Mouse (Mus musculus): ENCODE measurements at regions not wholly inside any gene's neighbourhood (a gene's known extent, or its start where the extent isn't known, plus 50 kb on each side); places are given as distances from the start of the nearest gene placed in this dataset.

DNA sequence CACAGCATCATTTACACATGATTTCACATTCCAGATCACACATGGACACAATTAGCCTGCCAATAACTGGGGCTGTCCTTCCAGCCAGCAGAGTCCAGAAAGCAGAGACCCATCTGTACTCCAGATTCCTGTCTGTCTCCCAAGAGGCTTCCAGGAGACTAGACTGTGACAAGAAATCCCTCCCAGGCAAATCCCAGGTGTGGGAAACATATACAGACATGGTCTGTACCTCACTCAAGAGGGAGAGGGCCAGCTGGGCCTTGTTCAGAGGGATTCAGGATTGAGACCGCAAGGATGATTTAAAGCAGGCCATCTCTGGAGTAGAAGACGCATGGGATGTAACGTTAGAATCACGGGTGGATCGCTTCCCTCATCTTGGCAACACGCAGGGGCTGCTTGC is 182.7 kb upstream of the Prr30 start:
- DNase-seq (ENCODE audit: low read depth) = no peak

DNA sequence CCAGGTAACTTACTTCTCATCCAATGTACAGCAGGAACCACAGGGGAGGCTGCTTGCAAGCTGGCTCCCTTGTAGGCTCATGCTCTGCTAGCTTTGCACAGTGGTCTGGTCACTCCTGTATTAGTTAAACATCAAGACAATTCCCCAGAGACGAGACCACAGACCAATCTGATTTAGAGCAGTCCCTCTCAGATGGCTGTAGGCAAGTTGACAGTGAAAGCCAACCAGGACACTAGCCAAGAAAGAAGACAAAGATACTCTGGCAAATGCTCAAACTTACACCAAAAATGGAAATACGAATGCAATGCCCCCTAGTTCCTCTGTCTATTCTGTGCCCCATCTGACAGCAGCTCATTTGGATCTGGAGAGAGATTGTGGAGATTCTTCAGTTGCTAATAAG is 181.8 kb upstream of the Prr30 start:
- DNase-seq (ENCODE audit: low read depth) = no peak

- no peak for DNase-seq (ENCODE audit: low read depth)
Observed at GRCm38 (mm10) chr14:101379663-101380006, 179.5 kb upstream of the Prr30 start.

DNA sequence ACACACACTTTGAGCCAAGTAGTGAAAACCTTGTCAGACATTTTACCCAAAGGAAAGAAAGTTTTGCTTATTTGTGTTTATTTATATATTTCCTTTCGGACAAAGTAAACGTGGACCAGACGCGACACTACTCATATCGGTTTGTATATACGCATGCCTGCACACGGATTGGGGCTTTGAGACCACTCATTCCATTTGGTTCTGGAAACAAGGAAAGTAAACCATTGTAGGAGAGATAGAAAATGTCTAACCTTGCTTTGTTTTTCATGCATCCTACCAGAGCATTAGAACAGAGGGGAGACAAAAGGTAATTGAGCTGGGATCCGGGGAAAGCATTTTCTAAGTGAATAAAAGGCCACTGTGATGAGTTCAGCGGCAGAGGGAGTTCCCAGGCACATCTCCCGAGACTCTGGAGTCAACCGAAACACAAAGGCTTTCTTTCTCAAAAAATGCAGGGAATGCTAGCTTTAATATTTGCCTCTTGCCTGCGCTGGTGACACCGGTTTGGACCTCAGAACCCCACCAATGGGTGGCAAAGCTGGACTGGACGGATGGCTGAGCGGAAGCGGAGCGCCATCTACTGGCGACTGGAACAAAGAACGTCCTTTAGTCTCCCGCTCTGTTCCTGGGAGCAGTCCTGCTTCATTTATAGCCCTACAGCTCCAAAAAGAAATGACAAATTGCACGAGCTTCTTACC is 179.0 kb upstream of the Prr30 start:
- DNase-seq (ENCODE audit: low read depth) = peak; percentile 6

DNA sequence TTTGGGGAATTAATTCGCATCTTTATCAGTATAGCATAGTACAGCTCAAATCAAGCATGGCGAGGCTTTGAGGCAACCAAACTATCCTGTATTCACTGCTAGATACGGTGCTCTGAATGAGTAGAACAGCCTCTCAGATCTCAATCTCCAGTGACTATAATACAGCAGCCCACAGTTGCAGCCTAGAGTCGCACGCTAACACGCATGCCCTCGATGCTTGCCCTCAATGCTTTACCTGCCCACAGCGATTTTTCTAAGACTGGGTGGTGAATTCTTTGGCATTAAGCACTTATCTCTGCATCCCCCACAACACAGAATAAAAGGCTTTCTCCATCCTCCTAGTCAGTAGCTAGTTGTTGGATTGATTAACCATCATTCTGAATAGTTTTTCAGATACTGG is 178.4 kb upstream of the Prr30 start:
- no peak for DNase-seq (ENCODE audit: low read depth)

DNA sequence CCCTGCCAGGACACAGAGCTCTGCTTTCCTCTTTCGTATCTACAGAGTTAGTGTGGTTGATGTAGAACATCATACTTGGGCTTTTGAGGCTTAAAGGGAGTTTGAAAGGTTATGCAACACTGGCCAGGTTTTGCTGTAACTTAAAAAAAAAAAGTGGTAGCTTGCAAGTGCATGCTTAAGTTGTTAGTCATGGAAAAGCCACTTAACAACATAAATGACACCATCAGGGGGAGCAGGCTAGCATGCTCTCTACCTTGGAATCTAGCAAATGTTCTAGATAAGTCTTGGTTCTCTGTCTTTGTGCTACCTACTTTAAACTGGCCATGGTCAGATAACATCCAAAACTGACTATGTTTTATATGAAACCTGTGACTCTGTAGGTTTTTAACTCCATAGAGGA is 176.6 kb upstream of the Prr30 start:
- no peak for DNase-seq (ENCODE audit: low read depth)

- DNase-seq (ENCODE audit: low read depth) = no peak
Observed at GRCm38 (mm10) chr14:101375833-101376232, 175.7 kb upstream of the Prr30 start.

- DNase-seq (ENCODE audit: low read depth) = no peak
Observed at GRCm38 (mm10) chr14:101373864-101374263, 173.7 kb upstream of the Prr30 start.

- no peak for DNase-seq (ENCODE audit: low read depth)
Observed at GRCm38 (mm10) chr14:101359860-101360259, 159.7 kb upstream of the Prr30 start.

DNA sequence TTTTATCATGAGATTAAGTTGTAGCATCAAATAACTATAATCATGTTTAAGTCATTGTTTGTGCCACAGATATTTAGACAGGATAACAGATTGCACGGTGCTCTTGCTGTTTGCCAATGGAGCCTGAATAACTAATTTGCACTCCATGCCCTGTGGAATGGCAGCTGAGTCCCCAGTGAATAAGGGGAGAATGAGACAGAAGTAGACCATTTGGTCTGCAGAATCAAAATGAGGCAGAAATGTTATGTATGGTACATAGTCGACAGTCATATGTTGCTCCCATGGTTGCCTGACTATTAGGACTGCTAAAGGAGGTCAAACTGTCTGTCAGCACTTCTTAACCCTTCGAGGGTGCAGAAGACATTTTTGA is 152.9 kb upstream of the Prr30 start:
- DNase-seq (ENCODE audit: low read depth) = no peak

- no peak for DNase-seq (ENCODE audit: low read depth)
Observed at GRCm38 (mm10) chr14:101352046-101353008, 152.2 kb upstream of the Prr30 start.

GRCm38 (mm10) chr14:101340331-101340730 is 140.2 kb upstream of the Prr30 start:
- DNase-seq (ENCODE audit: low read depth) = no peak

DNA sequence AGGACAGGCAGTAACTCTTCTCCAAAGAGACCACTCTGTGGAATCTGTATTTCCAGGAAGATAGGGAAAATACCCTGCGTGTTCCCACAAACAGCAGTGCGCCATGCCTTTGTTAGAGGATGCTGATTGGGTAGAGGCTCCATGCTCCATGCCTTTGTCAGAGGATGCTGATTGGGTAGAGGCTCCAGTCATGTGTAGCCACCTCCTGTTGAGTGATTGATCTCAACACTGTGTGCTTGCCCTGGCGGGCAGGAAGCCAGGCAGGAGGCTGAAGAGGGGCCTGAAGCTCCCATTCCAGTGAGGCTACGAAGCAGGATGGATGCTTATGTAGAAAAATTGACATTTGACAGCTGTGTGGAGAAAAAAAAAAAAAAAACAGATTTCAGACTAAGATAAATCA is 131.9 kb upstream of the Prr30 start:
- DNase-seq (ENCODE audit: low read depth) = no peak

DNA sequence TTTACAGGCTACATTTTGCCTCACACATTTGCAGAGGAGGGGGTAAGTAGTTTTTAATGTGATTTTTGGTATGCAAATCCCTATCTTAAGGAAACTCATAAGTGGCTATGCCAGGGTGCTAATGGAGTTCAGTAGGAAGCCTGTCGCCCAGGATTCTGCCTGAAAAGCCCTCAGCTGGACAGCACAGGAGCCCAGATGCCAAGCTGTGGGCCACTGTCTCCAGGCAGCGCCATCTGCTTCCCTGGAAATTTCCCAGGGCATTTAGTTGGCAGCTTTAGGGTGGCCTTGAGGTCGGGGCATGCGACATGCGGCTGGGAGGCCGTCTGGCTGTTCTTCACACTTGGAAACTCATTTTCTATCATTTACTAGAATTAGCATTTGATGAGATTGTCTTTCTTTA is 127.3 kb upstream of the Prr30 start:
- DNase-seq (ENCODE audit: low read depth) = no peak

DNA sequence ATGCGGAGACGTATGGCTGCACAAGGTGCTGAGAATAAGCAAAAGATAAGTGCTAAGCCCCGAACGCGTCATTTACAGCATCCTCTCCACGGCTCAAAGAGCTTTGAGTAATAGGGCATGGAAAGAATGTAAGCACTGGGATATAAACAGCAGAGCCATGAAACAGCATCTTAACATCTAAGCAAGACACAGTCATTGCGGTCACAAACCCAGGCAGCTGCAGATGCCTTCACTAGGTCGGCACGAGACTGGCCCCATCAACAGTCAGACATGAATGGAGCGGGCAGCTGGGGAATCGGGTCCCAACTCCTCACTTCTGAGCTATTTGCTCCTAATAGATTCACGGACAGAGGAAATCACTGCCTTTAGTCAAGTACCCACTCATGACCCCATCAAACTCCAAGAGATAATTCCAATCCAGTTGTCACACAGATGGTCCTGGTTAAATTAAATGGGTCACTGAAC is 126.4 kb upstream of the Prr30 start:
- no peak for DNase-seq (ENCODE audit: low read depth)

DNA sequence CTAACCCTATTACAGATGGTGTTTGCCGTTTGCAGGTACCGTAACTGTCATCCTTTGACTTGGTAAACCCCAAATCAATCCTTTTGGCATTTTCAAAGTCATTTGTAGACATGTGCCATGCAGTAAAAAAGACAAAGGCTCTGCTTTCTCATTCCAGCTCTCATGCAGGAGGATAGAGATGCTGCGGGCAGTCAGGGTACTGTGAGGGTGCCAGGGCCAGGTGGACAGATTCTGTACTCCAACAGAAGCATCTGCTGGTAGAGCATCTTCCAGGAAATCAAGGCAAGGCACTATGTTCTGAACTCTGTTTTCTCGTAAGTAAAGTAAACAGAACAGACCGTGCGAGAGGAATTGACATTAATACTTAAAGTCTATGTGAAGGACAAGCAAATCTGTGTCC is 123.2 kb upstream of the Prr30 start:
- DNase-seq (ENCODE audit: low read depth) = no peak

- no peak for DNase-seq (ENCODE audit: low read depth)
Observed at GRCm38 (mm10) chr14:101307920-101308319, 107.8 kb upstream of the Prr30 start.

- no peak for DNase-seq (ENCODE audit: low read depth)
Observed at GRCm38 (mm10) chr14:101304487-101305032, 104.4 kb upstream of the Prr30 start.

DNA sequence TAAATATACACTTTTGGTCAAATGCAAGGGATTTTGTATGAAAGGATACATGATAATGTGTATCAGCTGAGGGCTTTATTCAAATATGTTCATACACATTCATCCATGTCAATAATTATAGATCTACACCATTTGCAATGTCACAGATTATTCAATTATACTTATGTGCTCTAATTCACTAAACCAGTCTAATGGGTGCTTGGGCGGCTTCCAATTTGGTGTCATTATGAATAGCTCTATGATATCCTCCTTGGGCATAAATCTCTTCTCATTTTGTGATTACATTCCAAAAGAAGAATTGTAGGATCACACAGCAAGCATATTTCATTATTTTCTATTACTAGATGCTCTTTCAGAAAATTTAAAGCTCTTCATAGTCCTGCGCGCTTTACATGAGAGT is 97.7 kb upstream of the Prr30 start:
- no peak for DNase-seq (ENCODE audit: low read depth)

DNA sequence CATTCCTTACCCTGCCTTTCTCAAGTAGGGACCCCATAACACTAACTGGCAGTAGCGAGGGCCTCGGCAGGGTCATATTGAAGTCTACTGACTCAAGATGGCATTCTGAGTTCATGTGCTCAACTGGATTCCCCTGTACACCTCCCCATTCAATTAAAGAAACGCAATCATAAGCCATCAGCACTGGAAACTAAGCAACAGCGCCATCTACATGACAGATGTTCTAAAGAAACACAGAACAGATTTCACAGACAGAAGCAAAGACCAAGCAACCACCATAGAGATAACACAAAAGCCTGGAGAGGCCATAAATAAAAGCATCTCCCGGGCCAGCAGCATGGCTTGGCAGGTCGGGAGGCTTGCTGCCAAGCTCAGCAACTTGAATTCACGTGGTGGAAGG is 94.6 kb upstream of the Prr30 start:
- no peak for DNase-seq (ENCODE audit: low read depth)

DNA sequence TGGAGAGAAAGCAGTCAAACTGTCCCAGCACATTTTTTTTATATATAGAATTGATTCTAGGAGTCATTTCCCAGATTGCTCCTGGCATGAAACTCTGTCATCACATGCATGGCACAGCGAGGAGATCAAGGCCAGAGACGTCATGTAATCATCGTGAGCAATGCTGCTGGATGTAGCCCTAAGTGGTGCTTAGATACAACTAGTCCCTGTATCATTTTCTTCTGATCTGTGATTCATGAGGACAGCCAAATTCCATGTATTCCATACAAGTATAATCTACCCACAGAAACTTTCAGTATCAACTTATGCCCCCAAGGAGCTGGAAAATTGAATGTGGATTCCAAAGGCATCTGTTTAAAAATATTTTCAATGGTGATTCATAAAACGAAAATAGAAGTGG is 87.6 kb upstream of the Prr30 start:
- no peak for DNase-seq (ENCODE audit: low read depth)

- DNase-seq (ENCODE audit: low read depth) = no peak
Observed at GRCm38 (mm10) chr14:101269048-101269789, 69.1 kb upstream of the Prr30 start.
